Mouse (Mus musculus) heart, embryonic 16.5 days (tissue): ENCODE results near the gene Gadd45gip1. TPM values are rescaled to one million over a fixed set of nuclear protein-coding genes. Genes with fewer than 3 reads are reported as not detected.

Experiments used
- ATAC-seq: fragments of 200-750 bp; cut with Nextera tagmentation; replicated peaks from 2 replicates; pipeline ENCODE4 v1.8.0; 2017; ENCODE audit warnings: moderate number of reproducible peaks; ENCODE audit not compliant: insufficient read depth, low FRiP score; ENCODE audit errors: extremely low read depth
- H3K27ac ChIP-seq: fragments of 300-500 bp; sonication (generic); 2 replicates; pipeline ENCODE4 v1.5.1; 2014; ENCODE audit warnings: mild to moderate bottlenecking, low read length, control low read depth, moderate library complexity
- H3K27me3 ChIP-seq: fragments of 300-500 bp; sonication (generic); 2 replicates; pipeline ENCODE4 v1.6.1; 2014; ENCODE audit warnings: low read length, mixed read lengths; ENCODE audit not compliant: control insufficient read depth, insufficient read depth
- H3K36me3 ChIP-seq: fragments of 300-500 bp; sonication (generic); 2 replicates; pipeline ENCODE4 v1.6.1; 2014; ENCODE audit not compliant: control insufficient read depth, insufficient read depth
- H3K4me1 ChIP-seq: fragments of 300-500 bp; sonication (generic); 2 replicates; pipeline ENCODE4 v1.6.1; 2014; ENCODE audit warnings: low read length, mixed read lengths; ENCODE audit not compliant: control insufficient read depth, insufficient read depth
- H3K4me2 ChIP-seq: fragments of 300-500 bp; sonication (generic); 2 replicates; pipeline ENCODE4 v1.6.1; 2014; ENCODE audit warnings: low read depth, mild to moderate bottlenecking, control low read depth, low read length
- H3K4me3 ChIP-seq: fragments of 300-500 bp; sonication (generic); 2 replicates; pipeline ENCODE4 v1.5.1; 2014; ENCODE audit warnings: mild to moderate bottlenecking, control low read depth, low read length
- H3K9ac ChIP-seq: fragments of 300-500 bp; sonication (generic); 2 replicates; pipeline ENCODE4 v1.6.1; 2014; ENCODE audit warnings: low read length, control low read depth
- H3K9me3 ChIP-seq: fragments of 300-500 bp; sonication (generic); replicated peaks from 2 replicates; pipeline ENCODE4 v1.6.1; 2016; ENCODE audit warnings: low read length; ENCODE audit not compliant: control insufficient read depth
- WGBS: fragments of 180-500 bp; shearing (Covaris S2); extraction: QIAGEN DNeasy Blood & Tissue Kit; methylation state at CpG from one replicate; pipeline ENCODE4 v1.1.7; 2014; 5-methylcytosine and 5-hydroxymethylcytosine counted together
- polyA plus RNA-seq: library from polyadenylated mRNA; unstranded; fragments of >200 nt; fragmentation: Nextera tagmentation; extraction: Ambion mirVana; gene quantifications from 2 replicates; pipeline ENCODE4 v1.2.1, GENCODE M21; 2015

The Gadd45gip1 gene
- polyA plus RNA-seq, 1 experiment from 2014 or later = 48.3 TPM

DNA sequence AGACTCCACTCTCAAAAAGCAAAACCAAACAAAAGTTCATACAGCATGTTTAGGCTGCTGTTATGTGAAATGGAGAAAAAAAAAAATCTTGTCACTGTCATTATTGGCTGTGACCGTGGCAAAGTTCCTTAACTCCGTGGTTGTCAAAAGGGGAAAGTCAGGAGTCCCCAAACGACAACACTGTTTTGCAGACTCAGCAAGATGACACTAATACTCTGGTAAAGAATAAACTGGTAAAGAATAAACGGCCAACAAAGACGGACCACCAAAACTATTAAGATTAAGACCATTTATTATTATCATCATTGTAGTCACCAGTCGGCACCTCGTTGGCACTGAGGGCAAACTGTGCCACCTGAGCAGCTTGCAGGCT is 8.5 kb downstream of the Gadd45gip1 start:
- Histone ChIP-seq H3K27me3 (no peaks in the 10 kb centered on the region), H3K9ac (peak overlapping the region; percentile 92), H3K4me2 (peak overlapping the region; percentile 82), H3K4me1 (peaks cover 25% of the 10 kb centered on the region), H3K9me3 (no peaks in the 10 kb centered on the region), H3K27ac (peak overlapping the region; percentile 93), H3K36me3 (peaks cover 66% of the 10 kb centered on the region), H3K4me3 (peak overlapping the region; percentile 90)
- no peak for ATAC-seq
- WGBS = under 1% methylated on average over 7 of the region's 7 CpGs

DNA sequence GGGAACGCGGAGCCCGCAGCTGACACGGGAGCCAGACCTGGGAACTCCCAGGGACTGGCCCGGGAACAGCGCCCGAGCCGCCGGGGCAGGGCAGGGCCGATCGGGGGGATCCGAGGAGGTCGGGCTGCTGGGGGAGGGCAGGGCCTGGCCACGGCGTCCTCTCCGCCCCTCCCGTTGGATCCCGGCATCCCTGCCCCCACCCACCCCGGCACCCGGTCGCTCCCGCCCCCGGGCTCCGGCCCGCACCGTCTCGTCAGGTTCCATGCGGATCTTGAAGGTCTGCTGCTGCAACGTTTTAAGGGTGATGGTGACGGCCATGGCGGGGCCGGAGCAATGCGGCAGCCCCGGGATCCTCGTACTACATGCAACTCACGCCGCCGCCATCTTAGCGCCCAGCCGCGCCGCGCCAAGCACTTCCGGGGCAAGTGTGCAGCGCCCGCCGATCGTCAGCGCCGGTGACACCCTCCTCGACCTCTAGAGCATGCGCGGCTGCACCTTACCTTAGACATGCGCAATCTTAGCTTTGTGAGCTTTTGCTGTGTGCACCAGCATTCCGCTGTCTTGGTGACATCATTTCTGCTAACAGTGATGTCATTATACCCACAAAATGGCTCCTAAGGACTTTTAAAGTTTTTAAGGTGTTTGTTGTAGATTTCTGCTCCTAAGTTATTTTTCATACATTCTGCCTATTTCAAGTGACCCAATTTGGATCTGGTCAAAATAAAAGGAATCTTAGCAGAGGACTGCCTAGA is 9.1 kb downstream of the Gadd45gip1 start, which contains the start of gene Rad23a:
Rad23a (minus strand) TSS at position 418 of the 752 bp plus-strand sequence.
- Histone ChIP-seq H3K4me3 (peak within 1 kb of the TSS; percentile 90), H3K4me2 (peak within 1 kb of the TSS; percentile 82), H3K27me3 (no peaks in the 10 kb centered on the region), H3K9ac (peak within 1 kb of the TSS; percentile 92), H3K9me3 (no peaks in the 10 kb centered on the region), H3K27ac (peak within 1 kb of the TSS; percentile 93), H3K36me3 (peaks cover 66% of the 10 kb centered on the region), H3K4me1 (peaks cover 25% of the 10 kb centered on the region)
- peak; percentile 92 for ATAC-seq
- WGBS = under 1% methylated on average over 51 of the region's 55 CpGs

DNA sequence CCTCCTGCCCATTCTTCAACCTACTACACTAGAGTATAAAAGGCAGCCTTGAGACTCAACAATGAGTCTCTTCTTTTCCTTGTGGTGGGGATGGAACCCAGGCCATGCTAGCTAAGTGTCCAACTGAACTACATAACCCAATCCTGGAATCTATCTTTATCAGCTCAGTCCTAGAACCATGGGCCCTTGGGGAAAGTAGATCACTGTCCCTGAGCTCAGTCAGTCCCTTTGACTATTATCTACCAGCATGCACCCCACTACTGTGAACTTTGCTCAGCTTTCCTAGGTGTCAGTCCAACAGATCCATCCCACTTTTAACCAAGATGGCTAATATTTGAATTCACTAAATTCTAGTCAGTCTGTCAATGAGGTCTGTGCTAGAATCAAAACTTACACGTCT is 10.2 kb downstream of the Gadd45gip1 start:
- Histone ChIP-seq H3K36me3 (peaks cover 59% of the 10 kb centered on the region), H3K9me3 (no peaks in the 10 kb centered on the region), H3K4me1 (peaks cover 19% of the 10 kb centered on the region), H3K27ac (no peak overlapping the region), H3K4me2 (no peak overlapping the region), H3K4me3 (no peak overlapping the region), H3K9ac (no peak overlapping the region), H3K27me3 (no peaks in the 10 kb centered on the region)
- 75% methylated on average over 1 of the region's 1 CpGs for WGBS
- ATAC-seq = no peak

DNA sequence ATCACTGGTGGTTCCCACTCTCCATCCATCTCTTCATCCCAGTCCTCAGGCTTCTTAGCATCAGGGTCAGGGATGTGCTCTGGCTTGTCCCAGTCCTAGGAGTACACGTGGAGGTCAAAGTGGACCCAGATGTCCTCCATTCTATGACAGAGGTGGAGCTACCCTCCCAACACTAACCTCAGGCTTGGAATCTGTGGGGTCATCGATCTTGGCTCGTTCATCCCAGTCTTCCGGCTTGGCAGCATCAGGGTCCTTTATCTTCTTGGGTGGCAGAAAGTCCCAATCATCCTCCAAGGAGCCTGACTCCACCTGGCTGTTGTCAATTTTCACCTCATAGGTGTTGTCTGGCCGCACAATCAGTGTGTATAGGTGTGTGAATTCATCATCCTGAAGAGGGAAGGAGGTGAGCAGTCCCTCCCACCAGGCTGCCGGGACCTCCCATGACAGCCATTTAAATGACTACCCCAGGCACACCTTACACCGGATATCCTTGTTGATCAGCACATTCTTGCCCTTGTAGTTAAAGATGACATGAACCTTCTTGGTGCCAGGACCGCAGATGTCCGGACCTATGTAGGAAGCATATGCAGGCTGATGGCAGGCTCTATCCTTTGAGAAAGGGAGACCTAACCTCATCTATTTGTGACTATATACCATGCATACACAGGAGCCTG is 13.2 kb downstream of the Gadd45gip1 start:
- peak overlapping the region; percentile 91 for H3K4me2 ChIP-seq
- no peak overlapping the region for H3K27ac ChIP-seq
- no peaks in the 10 kb centered on the region for H3K27me3 ChIP-seq
- peak overlapping the region; percentile 73 for H3K4me3 ChIP-seq
- WGBS = 74% methylated on average over 9 of the region's 9 CpGs
- peaks cover 23% of the 10 kb centered on the region for H3K4me1 ChIP-seq
- H3K9ac ChIP-seq = peak overlapping the region; percentile 96
- peaks cover 41% of the 10 kb centered on the region for H3K36me3 ChIP-seq
- no peaks in the 10 kb centered on the region for H3K9me3 ChIP-seq
- no peak for ATAC-seq

DNA sequence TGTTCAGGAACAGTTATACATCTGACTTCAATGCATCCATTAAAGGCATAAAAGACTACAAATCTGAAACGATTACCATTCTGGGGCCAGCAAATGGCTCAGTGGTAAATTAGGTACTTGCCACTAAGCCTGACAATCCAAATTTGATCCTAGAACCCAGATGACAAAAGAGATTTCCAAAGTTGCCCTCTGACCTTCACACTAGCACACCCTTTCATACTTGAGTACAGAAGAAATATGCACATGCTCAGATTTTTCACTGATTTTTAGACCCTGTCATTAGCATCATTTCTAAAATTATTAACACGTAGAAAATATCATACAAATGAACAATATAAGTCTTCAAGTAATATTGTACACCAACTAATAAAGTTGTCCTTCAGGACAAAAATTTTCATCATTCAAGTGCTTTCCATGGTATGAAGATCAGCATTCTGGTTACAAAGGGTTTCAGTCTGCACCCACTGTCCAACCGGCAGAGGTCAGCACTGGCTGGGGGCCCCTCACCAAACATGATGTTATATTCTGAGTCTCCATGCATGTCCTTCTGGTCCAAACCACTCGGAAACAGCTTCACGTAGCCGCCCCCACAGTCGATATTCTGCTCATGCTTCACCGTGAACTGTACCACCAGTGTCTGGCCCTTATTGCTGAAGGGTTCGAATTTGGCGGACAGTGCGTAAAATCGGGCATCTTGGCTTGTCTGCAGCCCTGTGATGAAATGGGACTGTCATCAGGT is 14.2 kb downstream of the Gadd45gip1 start:
- Histone ChIP-seq H3K27ac (peak overlapping the region; percentile 78), H3K4me3 (peak overlapping the region; percentile 73), H3K9ac (peak overlapping the region; percentile 96), H3K36me3 (peaks cover 41% of the 10 kb centered on the region), H3K27me3 (no peaks in the 10 kb centered on the region), H3K9me3 (no peaks in the 10 kb centered on the region), H3K4me1 (peaks cover 19% of the 10 kb centered on the region), H3K4me2 (peak overlapping the region; percentile 91)
- ATAC-seq = no peak
- 9% methylated on average over 12 of the region's 12 CpGs for WGBS

DNA sequence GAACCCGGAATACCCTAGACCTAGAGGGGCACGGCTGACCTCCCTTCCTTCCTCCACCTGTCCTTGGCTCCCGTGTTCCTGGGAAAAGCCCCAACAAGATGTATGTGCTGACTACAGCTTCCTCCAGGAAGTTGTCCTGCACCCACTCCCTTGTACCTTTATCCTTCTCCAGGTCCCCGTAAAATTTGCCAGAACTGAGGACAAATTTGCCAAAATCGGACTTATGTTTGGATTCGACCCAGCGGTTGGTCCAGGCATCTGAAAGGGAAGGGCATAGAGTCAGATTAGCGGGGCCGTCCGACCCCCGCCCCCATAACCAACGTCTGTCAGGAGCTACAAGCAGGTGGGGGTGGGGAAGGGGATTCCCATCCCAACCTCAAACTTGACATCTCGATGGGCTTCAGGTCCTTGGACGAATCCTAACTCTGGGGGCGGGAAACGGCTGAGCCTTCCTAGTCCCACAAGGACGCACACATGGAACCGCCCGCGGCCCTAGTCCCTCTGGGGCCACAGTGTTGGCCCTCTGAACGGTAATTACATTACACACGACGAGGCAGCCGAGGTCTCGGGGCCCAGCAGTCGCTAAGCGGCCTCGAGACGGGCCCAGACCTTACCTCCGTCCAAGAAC is 14.9 kb downstream of the Gadd45gip1 start:
- peak; percentile 2; the same call in 1 of the 2 replicates for ATAC-seq
- peak overlapping the region; percentile 78 for H3K27ac ChIP-seq
- peak overlapping the region; percentile 73 for H3K4me3 ChIP-seq
- no peaks in the 10 kb centered on the region for H3K9me3 ChIP-seq
- H3K9ac ChIP-seq = peak overlapping the region; percentile 96
- peak overlapping the region; percentile 91 for H3K4me2 ChIP-seq
- peaks cover 19% of the 10 kb centered on the region for H3K4me1 ChIP-seq
- H3K36me3 ChIP-seq = peaks cover 41% of the 10 kb centered on the region
- WGBS = under 1% methylated on average over 30 of the region's 30 CpGs
- H3K27me3 ChIP-seq = no peaks in the 10 kb centered on the region

DNA sequence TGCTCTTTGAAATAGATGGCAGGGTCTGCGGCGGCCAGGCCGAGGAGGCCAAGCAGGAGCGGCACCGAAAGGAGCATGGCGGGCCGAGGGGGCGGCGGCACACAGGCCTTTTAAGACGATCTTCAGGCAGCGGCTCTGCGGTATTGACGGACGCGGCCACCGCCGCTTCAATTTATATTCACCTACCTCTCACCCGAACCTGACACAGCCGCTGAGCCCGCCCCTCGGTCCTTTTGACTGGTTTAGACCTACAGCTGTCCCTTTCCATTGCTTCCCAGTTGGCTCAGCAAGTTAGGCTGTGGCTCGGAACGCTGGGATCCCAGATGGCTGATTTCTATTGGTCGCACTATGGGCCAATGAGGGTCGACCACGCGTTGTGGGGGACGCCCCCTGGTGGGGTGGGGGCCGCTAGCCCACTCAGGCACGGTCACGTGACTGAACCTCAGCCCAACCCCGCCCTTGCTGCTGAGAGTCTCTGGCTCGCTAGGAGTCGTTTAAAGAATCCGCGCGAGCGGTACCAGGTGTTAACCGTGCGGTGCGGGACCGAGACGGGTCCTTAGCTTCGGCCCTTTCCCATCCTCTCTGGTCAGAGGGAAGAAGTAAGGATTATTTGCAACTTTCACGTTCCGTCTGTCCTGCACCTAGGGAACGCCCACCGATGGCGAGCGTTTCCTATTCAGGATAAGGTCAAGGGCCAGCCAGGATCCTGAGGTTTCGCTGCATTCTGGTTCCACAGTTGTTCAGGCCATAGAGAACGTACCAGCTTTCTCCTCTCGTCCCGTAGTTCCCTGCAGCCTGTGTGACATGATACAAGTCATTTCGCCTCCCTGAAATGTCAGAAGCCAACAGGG is 15.6 kb downstream of the Gadd45gip1 start, which contains the start of gene Calr:
Calr (minus strand) TSS at position 213 of the 851 bp plus-strand sequence.
- Histone ChIP-seq H3K27me3 (no peaks in the 10 kb centered on the region), H3K9ac (peak within 1 kb of the TSS; percentile 96), H3K4me1 (peaks cover 19% of the 10 kb centered on the region), H3K4me3 (peak within 1 kb of the TSS; percentile 77), H3K36me3 (peaks cover 34% of the 10 kb centered on the region), H3K4me2 (peak within 1 kb of the TSS; percentile 92), H3K27ac (peak within 1 kb of the TSS; percentile 94), H3K9me3 (no peaks in the 10 kb centered on the region)
- WGBS = under 1% methylated on average over 55 of the region's 55 CpGs
- ATAC-seq = peak; percentile 99
